Mouse (Mus musculus): ENCODE results near the gene Cryz. TPM values are rescaled to one million over a fixed set of nuclear protein-coding genes. Genes with fewer than 3 reads are reported as not detected.

The Cryz gene
- polyA plus RNA-seq (2015; fragmentation: Nextera tagmentation; extraction: Ambion mirVana) = 19.6 and 20.5 TPM in 2 replicates

DNA sequence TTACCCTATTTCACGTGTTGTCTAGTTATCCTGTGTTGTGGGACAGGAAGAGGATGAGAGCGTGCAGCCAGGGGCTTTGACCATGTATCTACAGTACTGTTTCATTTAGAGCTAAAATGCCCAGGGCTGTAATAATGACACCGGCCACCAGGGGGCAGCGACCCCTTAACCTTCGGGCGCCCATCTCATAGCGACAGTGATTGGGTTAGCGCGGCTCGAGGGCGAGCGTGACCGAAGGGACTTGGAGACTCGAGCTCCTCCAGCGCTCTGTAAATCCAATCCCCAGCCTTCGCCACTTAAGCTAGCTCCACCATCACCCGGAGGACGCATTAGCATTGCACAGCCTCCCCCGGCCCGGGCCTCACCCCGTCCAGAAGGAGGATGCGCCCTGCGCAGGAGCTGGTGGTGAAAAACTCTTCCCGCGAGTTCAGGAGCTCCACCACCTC is at the start of gene Cryz:
Gene Cryz, plus strand, starts transcription at position 224 of the 446 bp plus-strand sequence.
- Histone ChIP-seq H3K9ac (ENCODE audit: low read depth, low read length) (peak within 1 kb of the TSS; percentile 74), H3K4me1 (ENCODE audit: control insufficient read depth, low read depth, low read length) (peaks cover 3% of the 10 kb centered on the region), H3K27me3 (ENCODE audit: control insufficient read depth, insufficient read depth, low read depth, low read length) (no peaks in the 10 kb centered on the region), H3K36me3 (ENCODE audit: control insufficient read depth, insufficient read depth) (peaks cover 3% of the 10 kb centered on the region), H3K27ac (ENCODE audit: low read length) (peak within 1 kb of the TSS; percentile 80), H3K4me2 (ENCODE audit: low read depth, low read length) (peak within 1 kb of the TSS; percentile 78), H3K4me3 (ENCODE audit: low read depth, low read length) (peak within 1 kb of the TSS; percentile 84), H3K9me3 (replicated peaks; ENCODE audit: control insufficient read depth, low read length) (no peaks in the 10 kb centered on the region)
- peak; percentile 78 for ATAC-seq (ENCODE audit: low read depth)
- WGBS (ENCODE audit: insufficient replicate concordance) = 0% methylated on average over 24 of the region's 25 CpGs

DNA sequence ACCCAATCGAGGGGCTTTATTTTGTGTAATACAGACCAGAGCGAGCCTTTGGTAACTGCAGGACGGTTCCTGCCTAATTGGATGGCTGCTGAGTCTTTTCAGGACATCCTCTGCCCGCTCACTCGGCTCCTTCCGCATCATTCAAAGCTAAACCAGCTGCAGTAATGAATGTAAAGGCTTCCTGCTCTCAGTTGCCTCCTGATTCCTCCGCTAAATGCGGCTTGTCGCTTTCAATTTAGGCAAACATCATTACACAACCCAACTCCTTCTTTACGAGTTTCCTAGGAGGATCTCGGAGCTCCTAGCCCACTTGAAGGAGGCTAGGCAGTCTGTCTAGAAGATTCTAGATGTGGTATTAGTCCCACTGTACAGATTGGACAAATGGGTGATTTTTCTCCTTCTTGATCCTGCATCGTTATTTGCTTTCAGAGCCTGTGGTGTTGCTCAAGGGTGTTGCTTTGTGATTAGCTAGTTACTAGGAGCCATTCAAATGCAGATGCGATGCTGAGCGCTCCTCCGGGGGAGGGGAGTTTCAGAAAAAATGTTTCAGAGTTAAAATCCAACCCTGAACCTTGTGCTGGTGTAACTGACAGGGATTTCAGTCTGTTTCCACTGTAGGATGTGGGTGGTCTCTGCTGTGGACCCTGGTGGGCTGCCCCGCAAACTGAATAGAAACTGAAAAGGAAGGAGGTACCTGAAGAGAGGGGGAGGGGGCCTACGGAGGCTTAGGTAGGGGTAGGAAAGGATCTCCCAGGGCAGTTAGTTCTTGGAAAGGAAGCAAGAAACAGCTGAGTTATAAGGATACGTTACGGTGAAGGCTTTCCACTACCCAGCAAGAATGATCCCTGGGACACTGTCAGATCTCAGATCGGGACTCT is 48.7 kb upstream of the Cryz start:
- Histone ChIP-seq H3K4me1 (ENCODE audit: control insufficient read depth, low read depth, low read length) (no peaks in the 10 kb centered on the region), H3K4me3 (ENCODE audit: low read depth, low read length) (no peak overlapping the region), H3K27me3 (ENCODE audit: control insufficient read depth, insufficient read depth, low read depth, low read length) (no peaks in the 10 kb centered on the region; the same call in none of the 2 replicates), H3K4me2 (ENCODE audit: low read depth, low read length) (no peak overlapping the region), H3K9me3 (replicated peaks; ENCODE audit: control insufficient read depth, low read length) (no peaks in the 10 kb centered on the region), H3K27ac (ENCODE audit: low read length) (no peak overlapping the region), H3K9ac (ENCODE audit: low read depth, low read length) (no peak overlapping the region), H3K36me3 (ENCODE audit: control insufficient read depth, insufficient read depth) (no peaks in the 10 kb centered on the region)
- 10% methylated on average over 20 of the region's 20 CpGs for whole genome bisulfite sequencing (ENCODE audit: insufficient replicate concordance)
- no peak for ATAC-seq (ENCODE audit: low read depth)

DNA sequence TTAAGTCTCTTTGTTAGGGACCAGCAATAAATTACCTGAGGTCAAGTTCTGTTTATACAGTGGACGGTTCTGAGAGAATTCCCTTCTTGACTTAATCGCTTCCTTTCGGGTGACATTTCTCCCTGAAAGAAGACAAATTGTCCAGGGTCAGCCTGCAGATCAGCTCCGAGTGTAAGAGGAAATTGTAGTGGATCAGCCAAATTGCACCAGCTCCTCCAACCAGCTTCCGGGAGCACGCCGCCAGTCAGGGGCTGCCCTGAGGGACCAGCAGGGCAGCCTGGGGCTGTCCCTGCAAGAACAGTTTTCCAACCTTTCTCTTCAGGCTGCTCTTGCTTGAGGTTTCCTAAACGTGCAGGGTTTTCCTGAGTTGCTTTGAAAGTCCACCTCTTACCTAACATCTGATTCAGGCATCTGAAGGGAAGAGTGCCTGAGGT is 47.6 kb upstream of the Cryz start:
- ATAC-seq (ENCODE audit: low read depth) = no peak
- Histone ChIP-seq H3K36me3 (ENCODE audit: control insufficient read depth, insufficient read depth) (no peaks in the 10 kb centered on the region), H3K27me3 (ENCODE audit: control insufficient read depth, insufficient read depth, low read depth, low read length) (no peaks in the 10 kb centered on the region; the same call in none of the 2 replicates), H3K27ac (ENCODE audit: low read length) (no peak overlapping the region), H3K4me1 (ENCODE audit: control insufficient read depth, low read depth, low read length) (no peaks in the 10 kb centered on the region), H3K9ac (ENCODE audit: low read depth, low read length) (no peak overlapping the region), H3K4me2 (ENCODE audit: low read depth, low read length) (no peak overlapping the region), H3K4me3 (ENCODE audit: low read depth, low read length) (no peak overlapping the region), H3K9me3 (replicated peaks; ENCODE audit: control insufficient read depth, low read length) (no peaks in the 10 kb centered on the region)
- 8% methylated on average over 8 of the region's 8 CpGs for WGBS (ENCODE audit: insufficient replicate concordance)

DNA sequence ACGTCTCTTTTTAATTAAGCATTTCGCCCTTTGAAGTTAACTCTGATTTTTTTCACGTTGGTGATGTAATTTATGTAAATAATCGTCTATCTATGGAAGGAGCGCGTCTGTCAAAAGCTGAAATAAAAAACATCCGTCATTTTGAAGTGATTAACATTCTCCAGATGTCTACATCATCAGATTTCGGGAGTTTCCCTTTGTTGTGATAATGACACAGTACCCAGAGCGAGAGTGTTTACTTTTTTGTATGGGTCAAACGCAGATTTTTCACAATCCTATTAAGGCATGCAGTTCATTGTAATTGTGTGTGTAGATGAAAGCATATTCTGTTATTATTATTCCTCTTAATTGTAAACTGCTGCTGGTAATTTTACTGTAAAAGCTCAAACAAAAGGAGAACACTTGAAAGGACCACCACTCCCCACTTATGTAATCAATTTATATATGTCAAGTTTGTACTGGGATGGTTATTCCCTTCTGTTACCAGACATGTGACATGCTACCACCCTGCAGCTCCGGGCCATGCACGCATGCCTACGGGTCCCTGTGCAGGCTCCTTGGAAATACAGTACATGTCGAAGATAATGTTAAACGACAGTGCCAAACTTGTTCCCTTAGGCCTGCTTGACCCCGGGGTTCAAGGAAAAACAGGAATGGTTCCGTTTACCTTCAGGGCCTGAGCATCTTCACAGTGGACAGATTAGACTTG is 46.0 kb upstream of the Cryz start:
- 57% methylated on average over 17 of the region's 17 CpGs for WGBS (ENCODE audit: insufficient replicate concordance)
- Histone ChIP-seq H3K4me1 (ENCODE audit: control insufficient read depth, low read depth, low read length) (no peaks in the 10 kb centered on the region), H3K27me3 (ENCODE audit: control insufficient read depth, insufficient read depth, low read depth, low read length) (no peaks in the 10 kb centered on the region; the same call in none of the 2 replicates)

DNA sequence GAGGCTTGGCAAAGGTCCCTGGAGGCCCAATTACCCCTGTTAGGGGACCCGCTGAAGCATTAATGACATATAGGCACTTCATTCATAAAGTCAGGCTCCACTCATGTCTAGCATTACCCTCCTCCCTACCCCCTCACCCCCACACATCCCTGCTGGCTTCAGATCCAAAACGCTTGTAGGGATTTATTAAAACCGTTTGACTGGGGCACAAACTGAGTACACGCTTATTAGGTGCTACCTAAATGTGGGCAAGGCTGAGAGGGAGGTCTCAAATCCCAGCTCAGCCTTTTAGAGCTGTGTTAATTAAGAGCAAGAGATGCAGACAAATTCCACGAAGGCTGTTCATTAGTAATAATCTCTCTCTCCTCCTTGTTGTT is 45.5 kb upstream of the Cryz start:
- Histone ChIP-seq H3K4me1 (ENCODE audit: control insufficient read depth, low read depth, low read length) (no peaks in the 10 kb centered on the region), H3K27ac (ENCODE audit: low read length) (no peak overlapping the region), H3K9me3 (replicated peaks; ENCODE audit: control insufficient read depth, low read length) (no peaks in the 10 kb centered on the region), H3K27me3 (ENCODE audit: control insufficient read depth, insufficient read depth, low read depth, low read length) (no peaks in the 10 kb centered on the region; the same call in none of the 2 replicates), H3K9ac (ENCODE audit: low read depth, low read length) (no peak overlapping the region), H3K36me3 (ENCODE audit: control insufficient read depth, insufficient read depth) (no peaks in the 10 kb centered on the region), H3K4me2 (ENCODE audit: low read depth, low read length) (no peak overlapping the region), H3K4me3 (ENCODE audit: low read depth, low read length) (no peak overlapping the region)
- WGBS (ENCODE audit: insufficient replicate concordance) = 60% methylated on average over 5 of the region's 5 CpGs
- ATAC-seq (ENCODE audit: low read depth) = no peak

More for the DNA sequence above, 46.0 kb upstream of the Cryz start:
- Histone ChIP-seq H3K9ac (ENCODE audit: low read depth, low read length) (no peak overlapping the region), H3K9me3 (replicated peaks; ENCODE audit: control insufficient read depth, low read length) (no peaks in the 10 kb centered on the region), H3K4me2 (ENCODE audit: low read depth, low read length) (no peak overlapping the region), H3K4me3 (ENCODE audit: low read depth, low read length) (no peak overlapping the region), H3K36me3 (ENCODE audit: control insufficient read depth, insufficient read depth) (no peaks in the 10 kb centered on the region), H3K27ac (ENCODE audit: low read length) (no peak overlapping the region)
- no peak for ATAC-seq (ENCODE audit: low read depth)

DNA sequence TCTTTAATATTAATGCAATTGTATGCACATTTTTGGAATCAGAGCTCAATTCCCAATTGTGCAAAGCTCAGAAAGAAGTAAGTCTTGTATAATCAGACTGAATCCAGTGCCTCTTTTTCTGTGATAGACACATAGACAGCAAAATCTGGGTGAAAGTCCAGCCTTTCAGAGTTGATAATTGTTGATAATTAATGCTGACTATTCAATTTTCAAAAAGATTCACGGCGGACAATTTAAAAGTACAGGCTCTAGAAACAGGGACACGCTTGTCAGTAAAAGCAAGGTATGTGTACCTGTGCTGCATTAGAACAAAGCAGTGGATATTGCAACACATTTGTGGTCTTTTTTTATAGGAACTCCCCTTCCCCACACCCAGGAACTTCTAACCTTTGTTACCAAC is 34.3 kb upstream of the Cryz start:
- Histone ChIP-seq H3K27me3 (ENCODE audit: control insufficient read depth, insufficient read depth, low read depth, low read length) (no peaks in the 10 kb centered on the region), H3K27ac (ENCODE audit: low read length) (no peak overlapping the region), H3K4me3 (ENCODE audit: low read depth, low read length) (no peak overlapping the region), H3K4me2 (ENCODE audit: low read depth, low read length) (no peak overlapping the region), H3K4me1 (ENCODE audit: control insufficient read depth, low read depth, low read length) (no peaks in the 10 kb centered on the region), H3K9ac (ENCODE audit: low read depth, low read length) (no peak overlapping the region), H3K36me3 (ENCODE audit: control insufficient read depth, insufficient read depth) (no peaks in the 10 kb centered on the region), H3K9me3 (replicated peaks; ENCODE audit: control insufficient read depth, low read length) (no peaks in the 10 kb centered on the region)
- 77% methylated on average over 3 of the region's 3 CpGs for WGBS (ENCODE audit: insufficient replicate concordance)
- ATAC-seq (ENCODE audit: low read depth) = no peak

DNA sequence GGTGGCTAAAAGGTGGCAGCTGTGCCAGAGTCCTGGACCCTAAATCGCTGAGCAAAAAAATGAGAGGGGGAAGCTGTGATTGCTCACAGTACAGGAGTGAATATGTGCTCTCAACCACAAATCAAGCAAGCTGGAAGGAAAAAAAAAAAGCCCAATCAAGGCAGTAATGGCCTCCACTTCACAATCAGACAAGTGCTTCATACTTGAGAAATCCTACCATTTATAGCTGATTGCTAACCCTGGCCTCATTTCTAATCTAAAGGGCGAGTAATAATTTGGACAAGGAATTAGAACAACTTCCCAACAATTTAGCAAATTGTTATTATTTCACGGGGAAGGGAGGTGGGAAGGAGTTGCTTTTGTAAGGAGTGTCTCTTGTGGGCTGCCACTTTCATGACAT is 31.1 kb upstream of the Cryz start:
- ATAC-seq (ENCODE audit: low read depth) = no peak
- peaks cover 5% of the 10 kb centered on the region for H3K27me3 ChIP-seq (ENCODE audit: control insufficient read depth, insufficient read depth, low read depth, low read length)
- H3K9ac ChIP-seq (ENCODE audit: low read depth, low read length) = no peak overlapping the region
- no peaks in the 10 kb centered on the region for H3K4me1 ChIP-seq (ENCODE audit: control insufficient read depth, low read depth, low read length)
- no peak overlapping the region for H3K27ac ChIP-seq (ENCODE audit: low read length)
- H3K36me3 ChIP-seq (ENCODE audit: control insufficient read depth, insufficient read depth) = no peaks in the 10 kb centered on the region
- no peak overlapping the region for H3K4me3 ChIP-seq (ENCODE audit: low read depth, low read length)
- no peaks in the 10 kb centered on the region for H3K9me3 ChIP-seq (replicated peaks; ENCODE audit: control insufficient read depth, low read length)
- WGBS (ENCODE audit: insufficient replicate concordance) = 51% methylated on average over 3 of the region's 3 CpGs
- no peak overlapping the region for H3K4me2 ChIP-seq (ENCODE audit: low read depth, low read length)

DNA sequence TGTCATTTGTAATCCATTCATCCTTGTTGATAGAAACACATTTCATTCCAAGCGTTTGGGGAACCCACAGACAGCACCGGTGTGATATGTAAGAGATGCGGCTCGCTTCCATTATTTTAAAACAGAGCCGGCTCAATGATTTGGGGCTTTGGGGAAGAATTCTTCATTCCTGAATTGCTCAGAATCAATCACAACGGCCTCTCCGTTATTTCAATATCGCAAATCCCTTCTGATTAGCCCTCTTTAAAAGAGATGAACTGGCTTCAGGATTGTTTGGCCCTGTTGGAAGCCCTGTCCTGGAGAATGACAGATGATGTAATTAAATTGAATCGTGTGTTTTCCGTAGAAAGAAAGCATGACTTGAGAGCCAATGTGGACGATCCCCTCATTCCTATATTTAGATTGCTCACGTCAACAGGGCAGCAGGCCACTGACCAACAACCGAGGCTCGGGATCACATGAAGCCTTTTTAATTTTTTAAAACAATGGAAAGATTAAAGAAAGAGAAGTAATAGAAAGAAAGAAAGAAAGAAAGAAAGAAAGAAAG is 26.4 kb upstream of the Cryz start:
- no peak overlapping the region for H3K9ac ChIP-seq (ENCODE audit: low read depth, low read length)
- H3K4me3 ChIP-seq (ENCODE audit: low read depth, low read length) = no peak overlapping the region
- no peaks in the 10 kb centered on the region for H3K9me3 ChIP-seq (replicated peaks; ENCODE audit: control insufficient read depth, low read length)
- WGBS (ENCODE audit: insufficient replicate concordance) = 55% methylated on average over 14 of the region's 14 CpGs
- H3K36me3 ChIP-seq (ENCODE audit: control insufficient read depth, insufficient read depth) = no peaks in the 10 kb centered on the region
- ATAC-seq (ENCODE audit: low read depth) = no peak
- peaks cover 5% of the 10 kb centered on the region for H3K27me3 ChIP-seq (ENCODE audit: control insufficient read depth, insufficient read depth, low read depth, low read length)
- H3K27ac ChIP-seq (ENCODE audit: low read length) = no peak overlapping the region
- H3K4me1 ChIP-seq (ENCODE audit: control insufficient read depth, low read depth, low read length) = no peaks in the 10 kb centered on the region
- no peak overlapping the region for H3K4me2 ChIP-seq (ENCODE audit: low read depth, low read length)
